24 mouse cellular contexts compared by ENCODE assay signal in the genomic region with DNA sequence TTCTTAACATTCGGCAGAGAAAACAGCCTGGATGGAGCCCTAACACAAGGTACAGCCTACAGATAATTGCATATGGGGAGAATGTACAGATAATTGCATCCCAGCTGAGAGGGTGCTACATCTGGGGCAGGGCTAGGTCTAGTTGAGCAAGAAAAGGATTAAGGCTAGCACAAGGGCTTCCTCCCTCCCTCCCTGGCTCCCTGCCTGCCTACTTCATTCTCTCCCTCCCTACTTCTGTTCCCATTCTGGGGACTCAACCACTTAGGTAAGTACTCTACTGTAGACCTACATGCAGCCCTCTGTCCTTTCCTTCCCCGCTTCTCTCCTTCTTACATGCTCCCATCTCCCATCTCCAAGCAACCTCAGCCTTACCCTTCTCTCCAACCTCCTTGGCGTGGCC. TPM values are rescaled to one million over a fixed set of nuclear protein-coding genes. Genes with fewer than 3 reads are reported as not detected.
DNase-seq lines count a peak whose midpoint lies in the region; ATAC-seq and TF ChIP-seq lines count a peak whose summit lies in the region.
"Had no signal": no experiment of that assay in that cellular context is flagged by ENCODE, and none has a peak within 500 bp of the region (broad histone marks: within the 10 kb centered on the region; RNA-seq: fewer than 3 reads in every experiment).

No protein-coding gene starts in this region.

- 83% methylated on average over 3 of the region's 3 CpGs for WGBS in stomach, postnatal 0 days

- in situ Hi-C loops in ES-E14 (cut with MboI; ENCODE audit: low sequenced_read_pairs in 2 of 2, unreplicated experiment in 2 of 2): no loop called here

- peaks cover 3% of the 10 kb centered on the region; the same call in 1 of the 2 replicates for H3K36me3 ChIP-seq in ES-E14 (ENCODE audit: control insufficient read depth, insufficient read depth, low read length, poor library complexity, severe bottlenecking)
- H3K36me3 ChIP-seq in stomach, postnatal 0 days (ENCODE audit: control insufficient read depth, insufficient read depth, low read length): no peaks in the 10 kb centered on the region
- H3K36me3 ChIP-seq: embryonic facial prominence, embryonic 10.5 days; heart, embryonic 10.5 days; hindbrain, embryonic 13.5 days had no signal

- peak overlapping the region; percentile 20; the same call in 1 of the 2 replicates for H3K4me2 ChIP-seq in stomach, postnatal 0 days (replicated peaks; ENCODE audit: low read depth)
- H3K4me2 ChIP-seq: forebrain, embryonic 13.5 days; hindbrain, embryonic 13.5 days had no signal

- H3K27ac ChIP-seq in ES-E14 (ENCODE audit: insufficient read depth, low read depth, low read length, poor library complexity, severe bottlenecking): peak overlapping the region; percentile 65; the same call in 1 of the 2 replicates
- H3K27ac ChIP-seq in stomach, postnatal 0 days (replicated peaks): no peak overlapping the region; the same call in 1 of the 2 replicates
- H3K27ac ChIP-seq: embryonic facial prominence, embryonic 10.5 days; forebrain, embryonic 13.5 days; heart, embryonic 10.5 days; hindbrain, embryonic 13.5 days; hindbrain, postnatal 0 days had no signal

- no peak for TF ChIP-seq EP300 in stomach, postnatal 0 days (optimal IDR thresholded peaks at IDR 0.05)

- intact Hi-C loops in left cerebral cortex, postnatal 4 days (cut with DNase I): no loop called here

- H3K9ac ChIP-seq in ES-E14 (ENCODE audit: insufficient read depth, low read depth, low read length, poor library complexity, severe bottlenecking): peak overlapping the region; percentile 50; the same call in 1 of the 2 replicates
- no peak overlapping the region for H3K9ac ChIP-seq in stomach, postnatal 0 days (ENCODE audit: low read length)
- H3K9ac ChIP-seq: forebrain, embryonic 13.5 days; forebrain, postnatal 0 days; hindbrain, embryonic 13.5 days had no signal

- peaks cover 15 to 53% of the 10 kb centered on the region in 2 experiments for H3K4me1 ChIP-seq in ES-E14 (ENCODE audit: control insufficient read depth in 2 of 2, insufficient read depth in 2 of 2, low read length in 2 of 2, poor library complexity in 1 of 2)
- H3K4me1 ChIP-seq in stomach, postnatal 0 days (replicated peaks; ENCODE audit: control insufficient read depth, insufficient read depth): peaks cover 3% of the 10 kb centered on the region; the same call in 1 of the 2 replicates
- H3K4me1 ChIP-seq: forebrain, embryonic 13.5 days; hindbrain, embryonic 13.5 days had no signal

- TF ChIP-seq CTCF in stomach, postnatal 0 days (IDR thresholded peaks at IDR 0.05; ENCODE audit: low read depth): no peak

- H3K4me3 ChIP-seq in ES-E14 (ENCODE audit: insufficient read depth in 1 of 2, low read depth in 1 of 2, low read length in 2 of 2, poor library complexity in 1 of 2, severe bottlenecking in 1 of 2): peak overlapping the region in 1 of 2 experiments; percentile 42; a peak in 1 of 4 replicates
- H3K4me3 ChIP-seq in stomach, postnatal 0 days (ENCODE audit: low read depth, low read length): no peak overlapping the region
- H3K4me3 ChIP-seq: embryonic facial prominence, embryonic 10.5 days; forebrain, embryonic 13.5 days; heart, embryonic 10.5 days; hindbrain, embryonic 13.5 days had no signal

- no peak for ATAC-seq in stomach, postnatal 0 days (ENCODE audit: low FRiP score, low TSS enrichment)
- no peak for ATAC-seq in inflammation-experienced regulatory T-cells, adult 6 months
- ATAC-seq: activated CD4-positive, CD25-positive, alpha-beta regulatory T cell, adult 4 months; forebrain, embryonic 13.5 days; forebrain, postnatal 0 days; hindbrain, postnatal 0 days; Patski had no signal

- no peak for DNase-seq in ES-E14 (ENCODE audit: low read depth, low spot score)
- peak; percentile 73 to 77 for DNase-seq in lung, adult 18-20 months
- DNase-seq in lung, postnatal 14 days: peak; percentile 54
- no peak for DNase-seq in stomach, postnatal 0 days (ENCODE audit: low spot score)
- DNase-seq in left cerebral cortex, postnatal 4 days: no peak
- no peak for DNase-seq in adrenal gland, adult 8-10 months
- DNase-seq: adrenal gland, postnatal 36 days; cerebellum, adult 2 months; cerebellum, postnatal 10 days; forebrain, postnatal 0 days; gastrocnemius, postnatal 36 days; heart, postnatal 10 days; heart, postnatal 4 days had no signal

- no peaks in the 10 kb centered on the region for H3K9me3 ChIP-seq in ES-E14 (ENCODE audit: control insufficient read depth, insufficient read depth, low read depth, low read length)
- H3K9me3 ChIP-seq in stomach, postnatal 0 days (ENCODE audit: control insufficient read depth, low read length): no peaks in the 10 kb centered on the region
- H3K9me3 ChIP-seq: embryonic facial prominence, embryonic 10.5 days; forebrain, embryonic 13.5 days; heart, embryonic 10.5 days; hindbrain, embryonic 13.5 days had no signal

- H3K27me3 ChIP-seq in stomach, postnatal 0 days (ENCODE audit: control insufficient read depth, insufficient read depth, low read length): no peaks in the 10 kb centered on the region
- H3K27me3 ChIP-seq: forebrain, embryonic 13.5 days; hindbrain, embryonic 13.5 days; Patski had no signal

TF ChIP-seq in ES-E14, 5 proteins besides CTCF, POLR2A, EP300 and RAD21:
- TF ChIP-seq ZC3H11A (IDR thresholded peaks at IDR 0.05; ENCODE audit: borderline replicate concordance, low read depth, low read length) (no peak), ZNF384 (IDR thresholded peaks at IDR 0.05; ENCODE audit: low read depth, low read length) (no peak), MAFK (IDR thresholded peaks at IDR 0.05; ENCODE audit: insufficient read depth, low read depth, low read length) (no peak), HCFC1 (IDR thresholded peaks at IDR 0.05; ENCODE audit: borderline replicate concordance, insufficient read depth, low read length) (no peak), CHD2 (IDR thresholded peaks at IDR 0.05; ENCODE audit: low read depth, low read length) (no peak)

RNA-seq across cellular contexts. Expression of gene Fam25c, which starts 1.9 kb away (rescaled TPM):
- total RNA-seq in ES-E14 (2012; rRNA removed): 97.8 and 145 TPM in 2 replicates
- polyA plus RNA-seq in stomach, postnatal 0 days (2015; fragmentation: Nextera tagmentation; extraction: Ambion mirVana): 793 and 847 TPM in 2 replicates
- 1 to 10 TPM in 1 of 2 experiments, not detected in 1; 1.0 TPM for total RNA-seq in left cerebral cortex, postnatal 4 days (2021)
- total RNA-seq in adrenal gland, adult 8-10 months (2022): not detected
- not detected for polyA plus RNA-seq in inflammation-experienced regulatory T-cells, adult 6 months (2017; shearing (Covaris generic))
- total RNA-seq: adrenal gland, adult 18-20 months; adrenal gland, postnatal 36 days; forebrain, postnatal 0 days; gastrocnemius, adult 8-10 months; gastrocnemius, postnatal 36 days; heart, postnatal 10 days; heart, postnatal 4 days; hindbrain, postnatal 0 days had no signal
- polyA plus RNA-seq: activated CD4-positive, CD25-positive, alpha-beta regulatory T cell, adult 4 months; cerebellum, adult 2 months; embryonic facial prominence, embryonic 10.5 days; forebrain, embryonic 13.5 days; forebrain, postnatal 0 days; heart, embryonic 10.5 days; heart, embryonic 14.5 days; hindbrain, embryonic 13.5 days; hindbrain, postnatal 0 days; Patski had no signal

RNA-seq across cellular contexts. Expression of gene Sncg, which starts 21.3 kb away (rescaled TPM):
- total RNA-seq in ES-E14 (2012; rRNA removed): 2.4 and 3.9 TPM in 2 replicates
- 29.0 and 29.7 TPM in 2 replicates for polyA plus RNA-seq in stomach, postnatal 0 days (2015; fragmentation: Nextera tagmentation; extraction: Ambion mirVana)
- total RNA-seq in left cerebral cortex, postnatal 4 days (2021): 1 to 10 TPM in 1 of 2 experiments, not detected in 1; 1.6 TPM
- total RNA-seq in adrenal gland, adult 8-10 months (2022): 100 to 1,000 TPM in 1 of 4 experiments, 10 to 100 TPM in 3; 19.1 to 206 (median 82.2) TPM
- polyA plus RNA-seq in inflammation-experienced regulatory T-cells, adult 6 months (2017; shearing (Covaris generic)): not detected
- polyA plus RNA-seq: activated CD4-positive, CD25-positive, alpha-beta regulatory T cell, adult 4 months; Patski had no signal

RNA-seq across cellular contexts. Expression of gene Mmrn2, which starts 21.9 kb away (rescaled TPM):
- 17.4 and 41.2 TPM in 2 replicates for total RNA-seq in ES-E14 (2012; rRNA removed)
- polyA plus RNA-seq in stomach, postnatal 0 days (2015; fragmentation: Nextera tagmentation; extraction: Ambion mirVana): 4.1 TPM in 2 replicates
- total RNA-seq in left cerebral cortex, postnatal 4 days (2021): 1 to 10 TPM; 3.6 to 4.0 TPM
- total RNA-seq in adrenal gland, adult 8-10 months (2022): 10 to 100 TPM; 27.7 to 45.8 (median 39.9) TPM
- under 1 TPM in 1 of 3 experiments, not detected in 2; 0.11 TPM for polyA plus RNA-seq in inflammation-experienced regulatory T-cells, adult 6 months (2017; shearing (Covaris generic))
- polyA plus RNA-seq: activated CD4-positive, CD25-positive, alpha-beta regulatory T cell, adult 4 months had no signal

RNA-seq across cellular contexts. Expression of gene Glud1, which starts 42.8 kb away (rescaled TPM):
- total RNA-seq in ES-E14 (2012; rRNA removed): 199 and 211 TPM in 2 replicates
- polyA plus RNA-seq in stomach, postnatal 0 days (2015; fragmentation: Nextera tagmentation; extraction: Ambion mirVana): 48.8 and 49.4 TPM in 2 replicates
- 100 to 1,000 TPM; 299 TPM for total RNA-seq in left cerebral cortex, postnatal 4 days (2021)
- total RNA-seq in adrenal gland, adult 8-10 months (2022): 100 to 1,000 TPM; 213 to 238 (median 225) TPM
- polyA plus RNA-seq in inflammation-experienced regulatory T-cells, adult 6 months (2017; shearing (Covaris generic)): 10 to 100 TPM; 31.7 to 40.9 (median 36.1) TPM

RNA-seq across cellular contexts. Expression of gene Shld2, which starts 43.0 kb away (rescaled TPM):
- total RNA-seq in ES-E14 (2012; rRNA removed): 10.8 and 14.8 TPM in 2 replicates
- polyA plus RNA-seq in stomach, postnatal 0 days (2015; fragmentation: Nextera tagmentation; extraction: Ambion mirVana): 4.1 TPM in 2 replicates
- total RNA-seq in left cerebral cortex, postnatal 4 days (2021): 10 to 100 TPM in 1 of 2 experiments, 1 to 10 TPM in 1; 9.4 to 11.0 TPM
- total RNA-seq in adrenal gland, adult 8-10 months (2022): 10 to 100 TPM; 11.3 to 13.5 (median 12.6) TPM
- polyA plus RNA-seq in inflammation-experienced regulatory T-cells, adult 6 months (2017; shearing (Covaris generic)): 10 to 100 TPM in 1 of 3 experiments, 1 to 10 TPM in 2; 6.5 to 11.2 (median 9.5) TPM

Comparison
In these comparisons a context has a peak if more than half of its experiments do, and no peak if none do; other contexts are left out.
1. DNase-seq: peak in lung, adult 18-20 months (2 of 2) and lung, postnatal 14 days (single experiment); none in ES-E14 (single experiment), stomach, postnatal 0 days (single experiment), left cerebral cortex, postnatal 4 days (single experiment) and adrenal gland, adult 8-10 months (single experiment).
2. RNA of gene Fam25c, which starts 1.9 kb away (total RNA-seq): 97.8 to 145 TPM in ES-E14; 1.0 TPM in left cerebral cortex, postnatal 4 days and not detected in adrenal gland, adult 8-10 months; every median in the first group is over 10 times any median in the second.